Mouse (Mus musculus) hindbrain, embryonic 16.5 days (tissue): ENCODE data around the gene Hoxb5. TPM values are rescaled to one million over a fixed set of nuclear protein-coding genes. Genes with fewer than 3 reads are reported as not detected.

Experiments
- ATAC-seq: fragments of 200-750 bp; cut with Nextera tagmentation; 2 replicates; pipeline ENCODE4 v1.8.0; 2017; ENCODE audit warnings: moderate TSS enrichment, moderate library complexity
- H3K27ac ChIP-seq: fragments of 300-500 bp; sonication (generic); 2 replicates; pipeline ENCODE4 v1.5.1; 2014; ENCODE audit warnings: low read depth, mild to moderate bottlenecking, control low read depth, low read length, moderate library complexity
- H3K27me3 ChIP-seq: fragments of 300-500 bp; sonication (generic); replicated peaks from 2 replicates; pipeline ENCODE4 v1.6.1; 2014; ENCODE audit warnings: low read length; ENCODE audit not compliant: control insufficient read depth, insufficient read depth
- H3K36me3 ChIP-seq: fragments of 300-500 bp; sonication (generic); 2 replicates; pipeline ENCODE4 v1.6.1; 2014; ENCODE audit warnings: mild to moderate bottlenecking, low read length, moderate library complexity, mixed read lengths; ENCODE audit not compliant: control insufficient read depth, insufficient read depth
- H3K4me1 ChIP-seq: fragments of 300-500 bp; sonication (generic); 2 replicates; pipeline ENCODE4 v1.6.1; 2014; ENCODE audit warnings: low read depth, low read length; ENCODE audit not compliant: control insufficient read depth, insufficient read depth
- H3K4me2 ChIP-seq: fragments of 300-500 bp; sonication (generic); 2 replicates; pipeline ENCODE4 v1.6.1; 2014; ENCODE audit warnings: mild to moderate bottlenecking, low read length, control low read depth, moderate library complexity
- H3K4me3 ChIP-seq: fragments of 300-500 bp; sonication (generic); 2 replicates; pipeline ENCODE4 v1.5.1; 2014; ENCODE audit warnings: mild to moderate bottlenecking, low read length, control low read depth, moderate library complexity
- H3K9ac ChIP-seq: fragments of 300-500 bp; sonication (generic); 2 replicates; pipeline ENCODE4 v1.6.1; 2014; ENCODE audit warnings: low read depth, mild to moderate bottlenecking, control low read depth, low read length, moderate library complexity
- H3K9me3 ChIP-seq: fragments of 300-500 bp; sonication (generic); 2 replicates; pipeline ENCODE4 v1.6.1; 2014; ENCODE audit warnings: mild to moderate bottlenecking, low read length, moderate library complexity; ENCODE audit not compliant: control insufficient read depth
- WGBS: fragments of 180-500 bp; shearing (Covaris S2); extraction: QIAGEN DNeasy Blood & Tissue Kit; methylation state at CpG from one replicate; pipeline ENCODE4 v1.1.7; 2014; 5-methylcytosine and 5-hydroxymethylcytosine counted together
- polyA plus RNA-seq: library from polyadenylated mRNA; unstranded; fragments of >200 nt; fragmentation: Nextera tagmentation; extraction: Ambion mirVana; gene quantifications from 2 replicates; pipeline ENCODE4 v1.2.1, GENCODE M21; 2015

Gene Hoxb5
- polyA plus RNA-seq, 1 experiment from 2014 or later, result 133 TPM

- Histone ChIP-seq H3K4me2 (peak overlapping the region; percentile 62), H3K9ac (peak overlapping the region; percentile 47), H3K27ac (peak overlapping the region; percentile 91), H3K4me3 (peak overlapping the region; percentile 18), H3K4me1 (peaks cover 7% of the 10 kb centered on the region; the same call in 1 of the 2 replicates), H3K27me3 (peaks cover 32% of the 10 kb centered on the region), H3K9me3 (no peaks in the 10 kb centered on the region), H3K36me3 (no peaks in the 10 kb centered on the region)
- no peak for ATAC-seq
- 12% methylated on average over 2 of the region's 2 CpGs for WGBS
Observed at GRCm38 (mm10) chr11:96336597-96336996, 33.5 kb downstream of the Hoxb5 start.

- Histone ChIP-seq H3K9me3 (no peaks in the 10 kb centered on the region), H3K9ac (peak overlapping the region; percentile 47), H3K4me2 (peak overlapping the region; percentile 62), H3K4me3 (peak overlapping the region; percentile 18), H3K27me3 (peaks cover 29% of the 10 kb centered on the region), H3K4me1 (peaks cover 7% of the 10 kb centered on the region; the same call in 1 of the 2 replicates), H3K27ac (peak overlapping the region; percentile 91), H3K36me3 (no peaks in the 10 kb centered on the region)
- no peak for ATAC-seq
- 4% methylated on average over 6 of the region's 6 CpGs for WGBS
Observed at GRCm38 (mm10) chr11:96337026-96337425, 33.9 kb downstream of the Hoxb5 start.

- WGBS, result 16% methylated on average over 7 of the region's 7 CpGs
- no peak for ATAC-seq
- H3K4me2 ChIP-seq, result peak overlapping the region; percentile 62
- peak overlapping the region; percentile 6; the same call in 1 of the 2 replicates for H3K4me3 ChIP-seq
- no peaks in the 10 kb centered on the region for H3K9me3 ChIP-seq
- H3K27me3 ChIP-seq, result peaks cover 25% of the 10 kb centered on the region
- peak overlapping the region; percentile 3; the same call in 1 of the 2 replicates for H3K9ac ChIP-seq
- peaks cover 7% of the 10 kb centered on the region for H3K4me1 ChIP-seq
- H3K27ac ChIP-seq, result peak overlapping the region; percentile 91
- no peaks in the 10 kb centered on the region for H3K36me3 ChIP-seq
Observed at GRCm38 (mm10) chr11:96338957-96339855, 36.1 kb downstream of the Hoxb5 start.

- under 1% methylated on average over 27 of the region's 36 CpGs for WGBS
- Histone ChIP-seq H3K4me3 (peak overlapping the region; percentile 41), H3K4me2 (peak overlapping the region; percentile 62), H3K27ac (peak overlapping the region; percentile 91), H3K27me3 (peaks cover 27% of the 10 kb centered on the region), H3K36me3 (no peaks in the 10 kb centered on the region), H3K9ac (peak overlapping the region; percentile 60), H3K9me3 (no peaks in the 10 kb centered on the region), H3K4me1 (peaks cover 13% of the 10 kb centered on the region)
- peak; percentile 63 for ATAC-seq
Observed at GRCm38 (mm10) chr11:96340698-96341365, 37.7 kb downstream of the Hoxb5 start.

GRCm38 (mm10) chr11:96341701-96342575 lies 38.8 kb downstream of the Hoxb5 start:
- Histone ChIP-seq H3K27ac (peak overlapping the region; percentile 91), H3K4me3 (peak overlapping the region; percentile 41), H3K9me3 (no peaks in the 10 kb centered on the region), H3K4me1 (peaks cover 20% of the 10 kb centered on the region), H3K27me3 (peaks cover 28% of the 10 kb centered on the region), H3K9ac (peak overlapping the region; percentile 65), H3K4me2 (peak overlapping the region; percentile 62), H3K36me3 (no peaks in the 10 kb centered on the region)
- ATAC-seq, result no peak
- WGBS, result 1% methylated on average over 40 of the region's 40 CpGs

- H3K4me3 ChIP-seq, result peak overlapping the region; percentile 41
Observed at GRCm38 (mm10) chr11:96342576-96342930, 39.4 kb downstream of the Hoxb5 start.

GRCm38 (mm10) chr11:96343206-96343745 lies 40.1 kb downstream of the Hoxb5 start:
- H3K4me1 ChIP-seq, result peaks cover 23% of the 10 kb centered on the region
- peak overlapping the region; percentile 62 for H3K4me2 ChIP-seq
- H3K27ac ChIP-seq, result peak overlapping the region; percentile 91
- no peak for ATAC-seq
- H3K9me3 ChIP-seq, result no peaks in the 10 kb centered on the region
- no peaks in the 10 kb centered on the region for H3K36me3 ChIP-seq
- peaks cover 26% of the 10 kb centered on the region for H3K27me3 ChIP-seq
- H3K4me3 ChIP-seq, result peak overlapping the region; percentile 8
- peak overlapping the region; percentile 56 for H3K9ac ChIP-seq
- 9% methylated on average over 2 of the region's 2 CpGs for WGBS

More at GRCm38 (mm10) chr11:96342576-96342930, 39.4 kb downstream of the Hoxb5 start:
- WGBS, result 1% methylated on average over 4 of the region's 4 CpGs
- Histone ChIP-seq H3K27ac (peak overlapping the region; percentile 91), H3K4me1 (peaks cover 23% of the 10 kb centered on the region), H3K4me2 (peak overlapping the region; percentile 62), H3K9ac (peak overlapping the region; percentile 65), H3K27me3 (peaks cover 28% of the 10 kb centered on the region), H3K9me3 (no peaks in the 10 kb centered on the region), H3K36me3 (no peaks in the 10 kb centered on the region)
- ATAC-seq, result no peak

- WGBS, result 6% methylated on average over 36 of the region's 40 CpGs
- Histone ChIP-seq H3K9ac (peak overlapping the region; percentile 62), H3K27me3 (peaks cover 24% of the 10 kb centered on the region), H3K9me3 (no peaks in the 10 kb centered on the region), H3K27ac (peak overlapping the region; percentile 91), H3K4me1 (peaks cover 27% of the 10 kb centered on the region), H3K4me2 (peak overlapping the region; percentile 62), H3K4me3 (peak overlapping the region; percentile 30), H3K36me3 (no peaks in the 10 kb centered on the region)
- ATAC-seq, result peak; percentile 35
Observed at GRCm38 (mm10) chr11:96344061-96344877, 41.1 kb downstream of the Hoxb5 start.
